ENCODE assay signal across 15 mouse cellular contexts in genomic region chr12:112331061-112331460, GRCm38 (mm10).
DNase-seq lines count a peak whose midpoint lies in the region; ATAC-seq and TF ChIP-seq lines count a peak whose summit lies in the region.
"Had no signal": no experiment of that assay in that cellular context is flagged by ENCODE, and none has a peak within 500 bp of the region (broad histone marks: within the 10 kb centered on the region; RNA-seq: fewer than 3 reads in every experiment).

No protein-coding gene starts in this region.

- H3K4me2 ChIP-seq in lung, embryonic 14.5 days: no peak overlapping the region
- no peak overlapping the region for H3K4me2 ChIP-seq in hindbrain, embryonic 13.5 days
- no peak overlapping the region for H3K4me2 ChIP-seq in midbrain, embryonic 14.5 days (ENCODE audit: low read length)

- peak; percentile 68 for DNase-seq in lung, embryonic 14.5 days
- DNase-seq in lung, adult 18-20 months: no peak
- no peak for DNase-seq in forebrain, embryonic 10.5 days (ENCODE audit: extremely low spot score, low spot score)
- no peak for DNase-seq in midbrain, embryonic 14.5 days
- DNase-seq in gastrocnemius, adult 18-20 months (ENCODE audit: low spot score): no peak
- no peak for DNase-seq in spleen, postnatal 4 days (ENCODE audit: low spot score in 2 of 2)
- DNase-seq: adrenal gland, postnatal 25 days; cerebellum, postnatal 25 days; heart, adult 2 months; right cerebral cortex, postnatal 25 days; thymus, postnatal 4 days had no signal

- H3K27ac ChIP-seq in lung, embryonic 14.5 days (ENCODE audit: low read depth): no peak overlapping the region
- H3K27ac ChIP-seq in forebrain, embryonic 10.5 days: peak overlapping the region; percentile 84
- H3K27ac ChIP-seq in hindbrain, embryonic 13.5 days: peak overlapping the region; percentile 92; the same call in 1 of the 2 replicates
- peak overlapping the region; percentile 92 for H3K27ac ChIP-seq in midbrain, embryonic 14.5 days (replicated peaks; ENCODE audit: low read depth, low read length)
- H3K27ac ChIP-seq: heart, adult 2 months; macrophage had no signal

- TF ChIP-seq CTCF in lung, embryonic 14.5 days (IDR thresholded peaks at IDR 0.05; ENCODE audit: low read depth): no peak

- H3K36me3 ChIP-seq in lung, embryonic 14.5 days (ENCODE audit: insufficient read depth): no peaks in the 10 kb centered on the region
- H3K36me3 ChIP-seq in forebrain, embryonic 10.5 days (replicated peaks): no peaks in the 10 kb centered on the region
- no peaks in the 10 kb centered on the region for H3K36me3 ChIP-seq in hindbrain, embryonic 13.5 days
- no peaks in the 10 kb centered on the region for H3K36me3 ChIP-seq in midbrain, embryonic 14.5 days (ENCODE audit: control insufficient read depth, insufficient read depth, low read length)

- H3K27me3 ChIP-seq in lung, embryonic 14.5 days (ENCODE audit: insufficient read depth, low read length): 0 out of 2 replicates have a peak, but pooled peaks cover 4% of the 10 kb centered on the region
- H3K27me3 ChIP-seq in forebrain, embryonic 10.5 days (ENCODE audit: poor library complexity, severe bottlenecking): peaks cover 37% of the 10 kb centered on the region
- H3K27me3 ChIP-seq in hindbrain, embryonic 13.5 days: peaks cover 8% of the 10 kb centered on the region; the same call in 1 of the 2 replicates
- H3K27me3 ChIP-seq in midbrain, embryonic 14.5 days (ENCODE audit: control insufficient read depth, insufficient read depth, low read length): no peaks in the 10 kb centered on the region

- no peaks in the 10 kb centered on the region for H3K9me3 ChIP-seq in lung, embryonic 14.5 days (ENCODE audit: low read depth, low read length)
- H3K9me3 ChIP-seq in forebrain, embryonic 10.5 days: no peaks in the 10 kb centered on the region
- no peaks in the 10 kb centered on the region for H3K9me3 ChIP-seq in hindbrain, embryonic 13.5 days
- no peaks in the 10 kb centered on the region for H3K9me3 ChIP-seq in midbrain, embryonic 14.5 days (ENCODE audit: control insufficient read depth, low read length)

- no peak overlapping the region for H3K4me3 ChIP-seq in lung, embryonic 14.5 days (ENCODE audit: low read depth, low read length)
- no peak overlapping the region for H3K4me3 ChIP-seq in forebrain, embryonic 10.5 days
- H3K4me3 ChIP-seq in hindbrain, embryonic 13.5 days: no peak overlapping the region
- no peak overlapping the region for H3K4me3 ChIP-seq in midbrain, embryonic 14.5 days (replicated peaks; ENCODE audit: low read depth, low read length)
- H3K4me3 ChIP-seq: heart, adult 2 months had no signal

- H3K4me1 ChIP-seq in lung, embryonic 14.5 days (ENCODE audit: insufficient read depth): peaks cover 17% of the 10 kb centered on the region; the same call in 1 of the 2 replicates
- H3K4me1 ChIP-seq in forebrain, embryonic 10.5 days: peaks cover 94% of the 10 kb centered on the region
- H3K4me1 ChIP-seq in hindbrain, embryonic 13.5 days (replicated peaks): peaks cover 87% of the 10 kb centered on the region
- peaks cover 77% of the 10 kb centered on the region for H3K4me1 ChIP-seq in midbrain, embryonic 14.5 days (ENCODE audit: control insufficient read depth, insufficient read depth, low read length)

- 53% methylated on average over 16 of the region's 16 CpGs for WGBS in lung, embryonic 14.5 days
- WGBS in forebrain, embryonic 10.5 days: 78% methylated on average over 16 of the region's 16 CpGs
- 67% methylated on average over 16 of the region's 16 CpGs for WGBS in hindbrain, embryonic 13.5 days
- WGBS in midbrain, embryonic 14.5 days: 65% methylated on average over 16 of the region's 16 CpGs

- H3K9ac ChIP-seq in lung, embryonic 14.5 days: no peak overlapping the region; the same call in 1 of the 2 replicates
- H3K9ac ChIP-seq in hindbrain, embryonic 13.5 days: peak overlapping the region; percentile 3; the same call in 1 of the 2 replicates
- H3K9ac ChIP-seq in midbrain, embryonic 14.5 days (replicated peaks; ENCODE audit: low read length): 0 out of 2 replicates have a peak overlapping the region, but pooled peaks have one; percentile 7

- ATAC-seq in lung, embryonic 14.5 days (ENCODE audit: insufficient read depth): peak; percentile 16; the same call in 1 of the 2 replicates
- no peak for ATAC-seq in hindbrain, embryonic 13.5 days (ENCODE audit: low FRiP score)
- ATAC-seq in midbrain, embryonic 14.5 days (ENCODE audit: low FRiP score, low TSS enrichment): no peak
- no peak for ATAC-seq in inflammation-experienced regulatory T-cells, adult 6 months
- ATAC-seq: intestine, embryonic 16.5 days had no signal
